Mouse (Mus musculus) MEL (cell line): ENCODE results near the gene Wasl. TPM values are rescaled to one million over a fixed set of nuclear protein-coding genes. Genes with fewer than 3 reads are reported as not detected.

ENCODE experiments used
- DNase-seq: peaks from one replicate; pipeline ENCODE4 v3.0.0; 2011; ENCODE audit warnings: low read depth, low spot score
- H3K27ac ChIP-seq: 2 replicates; pipeline ENCODE4 v1.5.1; 2012; ENCODE audit warnings: low read depth, mild to moderate bottlenecking, control low read depth, low read length, moderate library complexity; ENCODE audit not compliant: control insufficient read depth
- H3K27me3 ChIP-seq, 2 experiments: fragments of 150-350 bp in 1 of 2; sonication (generic) in 1 of 2; 2 replicates each; pipeline ENCODE4 v1.6.1; 2012; ENCODE audit warnings: low read length in 2 of 2, mild to moderate bottlenecking in 2 of 2, improper control_type of control experiment in 1 of 2, moderate library complexity in 1 of 2; ENCODE audit not compliant: insufficient read depth in 2 of 2, control insufficient read depth in 1 of 2
- H3K36me3 ChIP-seq, 2 experiments: 2 replicates each; pipeline ENCODE4 v1.6.1; 2012 to 2014; ENCODE audit warnings: low read length in 2 of 2, improper control_type of control experiment in 1 of 2, inconsistent platforms in 1 of 2, mild to moderate bottlenecking in 1 of 2; ENCODE audit not compliant: insufficient read depth in 2 of 2, control insufficient read depth in 1 of 2
- H3K4me1 ChIP-seq, 2 experiments: fragments of 150-350 bp in 1 of 2; sonication (generic) in 1 of 2; 2 replicates each; pipeline ENCODE4 v1.6.1; 2012; ENCODE audit warnings: low read length in 2 of 2, improper control_type of control experiment in 1 of 2, mild to moderate bottlenecking in 1 of 2; ENCODE audit not compliant: insufficient read depth in 2 of 2, control insufficient read depth in 1 of 2
- H3K4me3 ChIP-seq, 2 experiments: fragments of 150-350 bp in 1 of 2; sonication (generic) in 1 of 2; 2 replicates each; pipeline ENCODE4 v1.5.1; 2012; ENCODE audit warnings: low read depth in 2 of 2, low read length in 2 of 2, mild to moderate bottlenecking in 2 of 2, moderate library complexity in 2 of 2, control low read depth in 1 of 2, improper control_type of control experiment in 1 of 2; ENCODE audit not compliant: control insufficient read depth in 1 of 2, insufficient read depth in 1 of 2
- H3K79me2 ChIP-seq: 2 replicates; pipeline ENCODE4 v1.6.1; 2012; ENCODE audit warnings: mild to moderate bottlenecking, low read length, moderate library complexity; ENCODE audit not compliant: control insufficient read depth, poor library complexity, insufficient read depth
- H3K9ac ChIP-seq: 2 replicates; pipeline ENCODE4 v1.6.1; 2012; ENCODE audit warnings: low read depth, mild to moderate bottlenecking, control low read depth, low read length, moderate library complexity; ENCODE audit not compliant: control insufficient read depth, poor library complexity, severe bottlenecking
- H3K9me3 ChIP-seq: fragments of 150-350 bp; sonication (generic); replicated peaks from 2 replicates; pipeline ENCODE4 v1.6.1; 2012; ENCODE audit warnings: mild to moderate bottlenecking, low read length, improper control_type of control experiment, moderate library complexity; ENCODE audit not compliant: insufficient read depth
- BHLHE40 ChIP-seq: IDR thresholded peaks from 2 replicates; pipeline ENCODE4 v1.6.1; 2012; ENCODE audit warnings: low read depth, mild to moderate bottlenecking, inconsistent platforms, low read length, improper control_type of control experiment, borderline replicate concordance
- CHD1 ChIP-seq: IDR thresholded peaks from 2 replicates; pipeline ENCODE4 v1.6.1; 2012; ENCODE audit warnings: low read depth, mild to moderate bottlenecking, inconsistent platforms, low read length, improper control_type of control experiment
- ETS1 ChIP-seq: IDR thresholded peaks from 2 replicates; pipeline ENCODE4 v1.6.1; 2012; ENCODE audit warnings: low read depth, mild to moderate bottlenecking, inconsistent platforms, low read length, improper control_type of control experiment, moderate library complexity
- GABPA ChIP-seq: IDR thresholded peaks from 2 replicates; pipeline ENCODE4 v1.6.1; 2012; ENCODE audit warnings: low read depth, mild to moderate bottlenecking, inconsistent platforms, low read length, improper control_type of control experiment, moderate library complexity
- HCFC1 ChIP-seq: IDR thresholded peaks from 2 replicates; pipeline ENCODE4 v1.6.1; 2012; ENCODE audit warnings: low read depth, mild to moderate bottlenecking, inconsistent platforms, low read length, improper control_type of control experiment, moderate library complexity
- KAT2A ChIP-seq: conservative IDR thresholded peaks from 2 replicates; pipeline ENCODE4 v1.6.1; 2012; ENCODE audit warnings: low read depth, low read length, improper control_type of control experiment, inconsistent platforms
- MAFK ChIP-seq: IDR thresholded peaks from 2 replicates; pipeline ENCODE4 v1.6.1; 2011; ENCODE audit warnings: low read depth, mild to moderate bottlenecking, low read length, improper control_type of control experiment, borderline replicate concordance
- MAX ChIP-seq: IDR thresholded peaks from 2 replicates; pipeline ENCODE4 v1.6.1; 2011; ENCODE audit warnings: low read length, improper control_type of control experiment
- MAZ ChIP-seq: IDR thresholded peaks from 2 replicates; pipeline ENCODE4 v1.6.1; 2012; ENCODE audit warnings: low read depth, mild to moderate bottlenecking, inconsistent platforms, low read length, improper control_type of control experiment
- MEF2A ChIP-seq: IDR thresholded peaks from 2 replicates; pipeline ENCODE4 v1.6.1; 2014; ENCODE audit warnings: low read depth, mild to moderate bottlenecking, inconsistent platforms, low read length, improper control_type of control experiment; ENCODE audit not compliant: poor library complexity, insufficient replicate concordance, severe bottlenecking; ENCODE audit errors: extremely low read depth
- MYC ChIP-seq: IDR thresholded peaks from 2 replicates; pipeline ENCODE4 v1.6.1; 2011; ENCODE audit warnings: low read depth, mild to moderate bottlenecking, low read length, improper control_type of control experiment, moderate library complexity
- NELFE ChIP-seq: IDR thresholded peaks from 2 replicates; pipeline ENCODE4 v1.6.1; 2011; ENCODE audit warnings: low read depth, low read length, improper control_type of control experiment
- POLR2AphosphoS5 ChIP-seq: IDR thresholded peaks from 2 replicates; pipeline ENCODE4 v1.6.1; 2012; ENCODE audit warnings: low read depth, borderline replicate concordance, mild to moderate bottlenecking, inconsistent platforms, low read length, moderate library complexity, mixed read lengths
- RAD21 ChIP-seq: IDR thresholded peaks from 2 replicates; pipeline ENCODE4 v1.6.1; 2011; ENCODE audit warnings: mild to moderate bottlenecking, low read depth, low read length, improper control_type of control experiment
- RCOR1 ChIP-seq: IDR thresholded peaks from 2 replicates; pipeline ENCODE4 v1.6.1; 2012; ENCODE audit warnings: low read depth, mild to moderate bottlenecking, inconsistent platforms, low read length, improper control_type of control experiment
- SIN3A ChIP-seq: IDR thresholded peaks from 2 replicates; pipeline ENCODE4 v1.6.1; 2012; ENCODE audit warnings: low read length, improper control_type of control experiment, inconsistent platforms
- SMC3 ChIP-seq: IDR thresholded peaks from 2 replicates; pipeline ENCODE4 v1.6.1; 2011; ENCODE audit warnings: low read depth, low read length, improper control_type of control experiment
- TAL1 ChIP-seq: IDR thresholded peaks from 2 replicates; pipeline ENCODE4 v1.6.1; 2012; ENCODE audit warnings: mild to moderate bottlenecking, inconsistent platforms, low read length, moderate library complexity, mixed read lengths
- TCF12 ChIP-seq: IDR thresholded peaks from 2 replicates; pipeline ENCODE4 v1.6.1; 2014; ENCODE audit warnings: low read depth, mild to moderate bottlenecking, inconsistent platforms, low read length, improper control_type of control experiment, moderate library complexity
- UBTF ChIP-seq: IDR thresholded peaks from 2 replicates; pipeline ENCODE4 v1.6.1; 2012; ENCODE audit warnings: low read depth, mild to moderate bottlenecking, inconsistent platforms, low read length, improper control_type of control experiment, moderate library complexity, borderline replicate concordance; ENCODE audit not compliant: insufficient read depth
- USF1 ChIP-seq: IDR thresholded peaks from 2 replicates; pipeline ENCODE4 v1.6.1; 2014; ENCODE audit warnings: low read depth, mild to moderate bottlenecking, inconsistent platforms, low read length, improper control_type of control experiment, moderate library complexity
- ZC3H11A ChIP-seq: IDR thresholded peaks from 2 replicates; pipeline ENCODE4 v1.6.1; 2012; ENCODE audit warnings: low read depth, mild to moderate bottlenecking, inconsistent platforms, low read length, improper control_type of control experiment
- polyA plus RNA-seq, 2 experiments: library from polyadenylated mRNA; stranded (reverse) in 1 of 2; unstranded in 1 of 2; fragments of >175 nt in 1 of 2; fragments of >200 nt in 1 of 2; gene quantifications; 2 replicates each; pipeline versions ENCODE4 v1.2.1 to v1.2.4; 2012; ENCODE audit warnings: low replicate concordance in 2 of 2, low read depth in 1 of 2; ENCODE audit not compliant: insufficient read length in 2 of 2, insufficient read depth in 1 of 2, missing spikeins in 1 of 2
- total RNA-seq: library from RNA; depleted of rRNA; stranded (reverse); fragments of 300-350 nt; gene quantifications from 2 replicates; pipeline ENCODE4 v1.2.3, GENCODE M21; 2012

The Wasl gene
- total and polyA plus RNA-seq, 3 experiments: 4.3 to 33.3 (median 9.5) TPM

- Histone ChIP-seq H3K9ac (no peak overlapping the region), H3K4me3 (no peak overlapping the region), H3K4me1 (no peaks in the 10 kb centered on the region), H3K27ac (no peak overlapping the region), H3K79me2 (no peaks in the 10 kb centered on the region), H3K9me3 (no peaks in the 10 kb centered on the region), H3K27me3 (no peaks in the 10 kb centered on the region; a peak in 2 of 4 replicates), H3K36me3 (no peaks in the 10 kb centered on the region)
- TF ChIP-seq ZC3H11A (no peak), UBTF (no peak), RAD21 (no peak), NELFE (no peak), SIN3A (no peak), USF1 (no peak), GABPA (no peak), MAX (no peak), ETS1 (no peak), KAT2A (no peak), RCOR1 (no peak), MYC (no peak), POLR2AphosphoS5 (no peak)
- DNase-seq: no peak
Observed at GRCm38 (mm10) chr6:24586885-24587284, 77.9 kb downstream of the Wasl start.

- DNase-seq: no peak
- Histone ChIP-seq H3K4me3 (no peak overlapping the region), H3K9me3 (no peaks in the 10 kb centered on the region), H3K79me2 (no peaks in the 10 kb centered on the region), H3K27ac (no peak overlapping the region), H3K9ac (no peak overlapping the region), H3K36me3 (no peaks in the 10 kb centered on the region), H3K27me3 (no peaks in the 10 kb centered on the region; a peak in 2 of 4 replicates), H3K4me1 (no peaks in the 10 kb centered on the region)
- TF ChIP-seq MEF2A (no peak), USF1 (no peak), MAZ (no peak), RAD21 (no peak), POLR2AphosphoS5 (no peak), SMC3 (no peak), MAFK (no peak), TCF12 (no peak), HCFC1 (no peak), CHD1 (no peak), TAL1 (no peak), BHLHE40 (no peak)
Observed at GRCm38 (mm10) chr6:24585431-24586310, 79.1 kb downstream of the Wasl start.
